Mouse (Mus musculus): ENCODE measurements around the gene Adamts4. TPM values are rescaled to one million over a fixed set of nuclear protein-coding genes. Genes with fewer than 3 reads are reported as not detected.

Gene Adamts4
- 0.68 and 0.86 TPM in 2 replicates for polyA plus RNA-seq (2015; fragmentation: Nextera tagmentation; extraction: Ambion mirVana)

- no peak for DNase-seq (ENCODE audit: low spot score)
Observed at GRCm38 (mm10) chr1:171249913-171250600, at the start of gene Adamts4. Gene Adamts4 (plus strand): TSS chr1:171250421.

DNA sequence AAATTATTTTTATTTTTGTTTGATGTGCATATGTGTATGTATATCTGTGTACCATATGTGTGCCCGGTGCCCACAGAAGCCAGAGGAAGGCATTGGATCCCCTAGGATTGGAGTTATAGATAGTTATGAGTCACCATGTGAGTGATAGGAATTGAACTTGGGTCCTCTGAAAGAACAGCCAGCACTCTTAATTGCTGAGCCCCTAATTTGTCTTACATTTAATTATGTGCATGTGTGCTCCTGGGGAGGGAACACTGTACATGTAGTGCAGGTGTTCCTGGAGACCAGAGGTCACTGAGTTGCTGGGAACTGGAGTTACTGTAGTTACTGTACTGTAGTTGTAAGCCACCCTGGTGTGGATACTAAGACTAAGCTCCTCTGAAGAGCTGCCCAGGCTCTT, 49.5 kb upstream of the Adamts4 start:
- no peak for DNase-seq (ENCODE audit: low spot score)

DNA sequence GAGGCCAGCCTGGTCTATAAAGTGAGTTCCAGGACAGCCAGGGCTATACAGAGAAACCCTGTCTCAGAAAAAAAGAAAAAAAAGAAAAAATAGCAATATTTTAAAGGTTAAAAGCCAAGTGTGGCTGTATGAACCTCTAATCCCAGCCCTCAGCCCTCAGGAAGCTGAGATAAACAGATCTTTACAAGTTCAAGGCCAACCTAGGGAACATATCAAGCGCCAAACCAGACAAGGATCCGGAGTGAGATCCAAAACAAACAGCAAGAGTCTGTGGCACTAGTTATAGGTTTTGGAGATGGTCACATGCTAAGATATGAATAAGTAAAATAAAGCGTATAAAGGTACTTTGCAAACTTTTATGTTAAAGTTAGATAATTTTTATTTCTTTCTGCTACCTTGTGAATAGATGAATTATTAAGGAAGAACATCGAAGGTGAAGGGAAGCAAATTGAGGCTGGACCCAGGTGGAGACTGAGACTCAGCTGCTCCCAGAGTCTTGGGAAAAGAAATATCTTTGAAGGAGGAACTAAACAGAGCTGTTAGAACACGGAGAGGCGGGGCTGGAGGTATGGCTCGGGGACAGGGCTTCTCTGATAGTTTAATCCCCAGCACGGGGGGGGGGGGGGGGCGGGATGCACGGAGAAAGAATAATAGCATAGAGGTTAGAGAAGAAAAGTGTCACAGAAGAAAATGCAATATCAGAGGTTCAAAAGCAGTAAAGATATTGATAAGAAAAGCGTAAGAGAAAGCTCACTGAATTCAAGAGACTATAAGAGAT, 46.6 kb upstream of the Adamts4 start:
- DNase-seq (ENCODE audit: low spot score) = no peak

- no peak for DNase-seq (ENCODE audit: low spot score)
Observed at GRCm38 (mm10) chr1:171204249-171204644, 46.0 kb upstream of the Adamts4 start.

DNA sequence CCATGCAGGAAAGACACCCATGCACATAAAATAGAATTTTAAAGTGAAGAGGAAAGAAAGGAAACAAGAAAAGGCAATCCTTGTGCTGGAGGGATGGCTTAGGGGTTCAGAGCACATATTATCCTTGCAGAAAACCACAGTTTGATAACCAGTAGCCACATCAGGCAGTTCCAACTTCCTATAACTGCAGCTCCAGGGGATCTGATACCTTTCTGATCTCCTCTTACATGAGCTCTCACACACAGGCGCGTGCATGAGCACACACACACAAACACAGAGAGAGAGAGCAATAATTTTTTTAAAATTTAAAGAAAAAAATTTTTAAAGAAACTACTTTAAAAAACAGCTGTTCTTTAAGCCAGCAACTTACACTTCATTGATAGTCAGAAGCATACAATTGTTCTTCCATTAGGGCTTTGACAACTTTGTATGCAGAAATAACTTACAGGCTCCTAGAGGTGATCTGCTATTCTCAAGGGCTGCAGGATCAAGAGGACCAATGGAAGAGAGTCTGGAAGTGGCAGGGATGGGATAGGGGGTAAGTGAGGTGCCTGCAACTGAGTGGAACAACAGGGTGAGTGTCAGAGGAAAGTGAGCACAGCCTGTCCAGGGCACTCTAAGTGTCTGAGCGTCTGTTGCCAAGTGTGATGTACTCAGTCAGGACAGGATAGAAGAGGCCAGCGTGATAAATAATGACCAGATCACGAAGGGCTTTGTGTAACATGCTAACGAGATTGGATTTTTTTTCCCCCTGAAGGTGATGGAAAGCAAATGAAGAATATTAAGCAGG, 44.3 kb upstream of the Adamts4 start:
- no peak for DNase-seq (ENCODE audit: low spot score)

DNA sequence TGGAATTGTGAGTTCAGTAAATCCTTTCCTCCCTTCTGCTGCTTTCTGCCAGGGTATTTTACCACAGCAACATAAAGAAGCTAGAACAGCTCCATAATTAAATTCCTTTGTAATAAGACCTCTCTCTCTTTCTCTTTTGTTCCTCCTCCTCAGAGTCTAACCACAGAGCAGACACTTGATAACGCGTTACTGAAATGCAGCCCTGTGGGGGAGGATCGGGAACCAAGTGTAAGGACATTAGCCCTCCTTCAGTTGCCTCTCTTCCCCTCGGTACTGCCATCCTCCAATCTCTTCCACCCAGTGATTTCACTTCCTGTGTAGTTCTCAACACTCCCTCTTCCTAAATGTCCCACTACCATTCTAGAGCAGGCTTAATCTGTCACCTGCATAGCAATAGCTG, 40.8 kb upstream of the Adamts4 start:
- no peak for DNase-seq (ENCODE audit: low spot score)

- no peak for DNase-seq (ENCODE audit: low spot score)
Observed at GRCm38 (mm10) chr1:171212854-171213253, 37.4 kb upstream of the Adamts4 start.

DNA sequence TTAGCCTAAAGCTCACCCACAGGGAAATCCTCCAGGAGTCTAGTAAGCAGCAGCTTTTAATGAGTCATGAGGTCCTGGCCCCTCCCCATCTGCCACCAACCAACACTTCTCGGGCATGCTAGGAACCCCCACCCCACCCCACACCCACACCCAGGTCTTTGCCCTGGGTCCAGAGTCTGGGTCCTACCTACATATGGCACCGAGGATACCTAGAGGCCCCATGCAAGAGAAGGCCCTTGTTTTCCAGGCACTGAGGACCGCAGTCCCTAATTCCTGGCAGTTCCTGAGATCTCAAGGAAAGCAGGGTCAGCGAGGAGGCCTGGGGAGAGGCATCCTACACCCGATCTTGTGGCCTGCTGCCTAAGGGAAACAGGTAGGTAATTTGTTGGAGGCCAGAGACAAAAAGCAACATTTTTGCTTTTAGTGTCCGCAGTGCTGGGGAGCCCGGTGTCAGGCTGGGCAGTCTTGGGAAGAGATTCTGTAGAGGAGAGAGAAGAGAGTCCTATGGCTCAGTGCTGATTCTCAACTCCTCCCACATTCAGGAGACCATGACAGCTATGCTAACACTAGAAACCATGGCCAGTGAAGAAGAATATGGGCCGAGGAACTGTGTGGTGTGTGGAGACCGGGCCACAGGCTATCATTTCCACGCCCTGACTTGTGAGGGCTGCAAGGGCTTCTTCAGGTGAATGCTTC, 36.3 kb upstream of the Adamts4 start, which contains the start of gene Nr1i3:
Gene Nr1i3, plus strand, starts transcription at position 170 of the 696 bp plus-strand sequence.
- no peak for DNase-seq (ENCODE audit: low spot score)

GRCm38 (mm10) chr1:171216241-171216955, 33.8 kb upstream of the Adamts4 start:
- DNase-seq (ENCODE audit: low spot score) = no peak

- DNase-seq (ENCODE audit: low spot score) = peak; percentile 82
Observed at GRCm38 (mm10) chr1:171220871-171221270, 29.4 kb upstream of the Adamts4 start.

GRCm38 (mm10) chr1:171221281-171222193, 28.7 kb upstream of the Adamts4 start:
- DNase-seq (ENCODE audit: low spot score) = peak; percentile 21

- peak; percentile 96 for DNase-seq (ENCODE audit: low spot score)
Observed at GRCm38 (mm10) chr1:171222238-171223155, 27.7 kb upstream of the Adamts4 start, which contains the start of gene Tomm40l. Gene Tomm40l (minus strand): TSS chr1:171222514.

DNA sequence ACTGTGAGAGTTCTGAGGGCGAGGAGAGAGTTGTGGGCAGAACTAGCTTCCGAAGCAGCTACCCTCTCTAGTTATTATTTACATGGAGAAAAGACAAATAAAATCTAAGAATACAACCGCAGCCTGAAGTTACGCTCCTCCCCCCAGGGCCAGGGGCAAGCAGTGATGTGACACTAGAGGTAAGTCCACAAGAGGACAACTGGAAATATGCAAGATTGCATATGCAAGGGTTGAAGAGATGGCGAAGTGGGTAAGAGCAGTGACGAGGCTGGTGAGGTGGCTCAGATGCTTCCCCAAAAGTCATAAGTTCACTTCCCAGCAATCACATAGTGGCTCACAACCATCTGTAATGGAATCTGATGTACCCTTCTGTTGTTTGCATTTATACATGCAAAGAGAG, 27.1 kb upstream of the Adamts4 start:
- DNase-seq (ENCODE audit: low spot score) = no peak

- DNase-seq (ENCODE audit: low spot score) = no peak
Observed at GRCm38 (mm10) chr1:171223796-171224195, 26.4 kb upstream of the Adamts4 start.

GRCm38 (mm10) chr1:171224857-171225256, 25.4 kb upstream of the Adamts4 start, which contains the start of gene Apoa2:
Gene Apoa2 (plus strand): TSS chr1:171225054.
- no peak for DNase-seq (ENCODE audit: low spot score)

GRCm38 (mm10) chr1:171226780-171227179, 23.4 kb upstream of the Adamts4 start:
- DNase-seq (ENCODE audit: low spot score) = no peak

DNA sequence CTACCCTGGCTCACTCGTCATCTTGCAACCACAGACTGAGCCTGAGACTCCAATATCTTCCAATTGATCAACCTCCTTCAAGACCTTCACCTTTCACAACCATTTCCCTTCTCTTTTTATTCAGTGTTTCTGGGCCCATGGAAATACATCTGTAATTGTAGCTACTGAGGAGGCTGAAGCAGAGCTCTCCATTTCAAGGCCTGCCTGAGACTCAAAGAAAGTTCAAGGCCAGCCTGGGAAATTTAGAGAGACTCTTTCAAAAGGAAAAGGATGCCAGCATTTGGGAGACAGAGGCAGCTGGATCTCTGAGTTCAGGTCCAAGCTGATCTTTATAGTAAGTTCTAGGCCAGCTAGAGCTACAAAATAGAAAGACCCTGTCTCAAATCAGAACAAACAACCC, 22.3 kb upstream of the Adamts4 start:
- DNase-seq (ENCODE audit: low spot score) = no peak

DNA sequence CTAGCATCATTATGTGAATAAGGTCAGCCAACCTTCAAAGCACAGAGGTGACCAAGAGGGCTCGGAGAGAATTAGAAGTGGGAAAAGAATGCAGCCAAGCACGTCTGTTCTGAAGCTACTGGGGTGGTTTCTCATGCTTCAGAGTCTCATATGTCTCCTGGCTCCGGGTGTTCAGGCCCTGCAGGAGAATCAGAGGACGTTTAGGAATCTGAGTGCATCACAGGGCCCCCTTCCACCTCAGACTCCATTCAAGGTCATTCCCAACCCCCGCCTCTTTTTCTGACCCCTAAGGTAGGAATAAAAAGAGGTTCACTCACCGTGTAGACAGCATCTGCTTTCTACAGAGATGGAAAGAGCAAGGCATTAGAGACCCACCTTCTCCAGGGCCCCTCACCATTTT, 20.5 kb upstream of the Adamts4 start:
- no peak for DNase-seq (ENCODE audit: low spot score)
